Mouse (Mus musculus) ovary, postnatal 14 days (tissue): Measurements from ENCODE around the gene Prkcb.

Experiments used
- DNase-seq: peaks from one replicate; pipeline ENCODE4 v3.0.0; 2022; ENCODE audit warnings: low spot score

Gene Prkcb

DNA sequence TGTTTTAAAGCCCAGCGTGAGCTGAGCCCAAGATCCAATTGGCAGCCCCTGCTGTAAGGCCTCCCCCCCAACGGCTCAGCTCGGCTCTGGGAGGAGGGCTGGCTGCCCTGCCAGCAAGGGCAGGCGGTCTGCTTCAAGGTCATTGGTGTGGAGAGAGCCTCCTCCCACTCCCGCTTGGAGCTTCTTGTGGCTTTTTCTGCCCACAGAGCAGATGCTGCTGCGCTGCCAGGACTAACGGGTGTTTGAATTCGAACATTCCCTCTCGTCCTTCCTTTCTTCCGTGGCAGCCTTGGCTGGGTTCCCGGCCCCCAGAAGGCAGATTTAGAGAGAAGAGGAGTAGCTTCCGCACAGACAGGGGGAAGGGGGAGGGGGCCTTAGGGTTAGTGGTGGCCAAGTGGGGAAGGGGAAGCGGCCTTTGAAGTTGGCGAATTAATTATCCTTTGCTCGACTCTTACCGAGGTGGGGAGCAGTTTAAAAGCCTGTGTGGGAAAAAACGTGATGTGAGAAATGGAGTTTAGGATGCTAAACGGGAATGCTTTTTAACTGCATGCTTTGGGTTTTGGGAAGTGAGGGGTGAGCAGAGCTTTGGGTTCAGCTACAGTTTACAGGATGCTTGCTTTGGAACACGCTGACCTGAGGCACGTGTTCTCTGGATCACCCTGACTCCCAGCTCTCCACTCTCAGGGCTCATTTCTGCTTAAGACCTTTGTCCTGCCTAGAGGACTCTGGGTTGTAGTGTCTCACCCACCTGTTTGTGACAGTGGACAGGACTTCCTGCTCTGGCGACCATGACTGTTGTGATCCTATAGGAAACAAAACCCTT lies 116.2 kb downstream of the Prkcb start:
- DNase-seq: peak; percentile 51

DNA sequence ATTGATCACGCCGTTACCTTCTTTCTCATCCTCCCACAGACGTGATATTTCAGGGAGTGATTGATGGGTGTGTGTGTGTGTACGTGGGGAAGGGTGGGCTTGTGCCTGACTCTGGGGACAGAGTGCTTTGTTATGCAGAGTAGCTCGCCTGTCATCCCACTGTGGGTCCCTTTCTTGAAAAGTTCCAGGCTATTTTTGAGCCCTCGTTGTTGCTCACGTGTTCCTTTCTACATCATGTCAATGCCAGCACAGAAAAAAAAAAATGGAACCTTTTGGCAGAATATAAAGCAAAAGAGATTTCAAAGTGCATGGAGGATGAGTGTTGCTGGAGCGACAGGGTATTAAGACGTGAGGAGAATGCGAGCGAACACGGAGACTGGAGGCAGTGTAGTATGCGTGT lies 118.1 kb downstream of the Prkcb start:
- DNase-seq: no peak

DNA sequence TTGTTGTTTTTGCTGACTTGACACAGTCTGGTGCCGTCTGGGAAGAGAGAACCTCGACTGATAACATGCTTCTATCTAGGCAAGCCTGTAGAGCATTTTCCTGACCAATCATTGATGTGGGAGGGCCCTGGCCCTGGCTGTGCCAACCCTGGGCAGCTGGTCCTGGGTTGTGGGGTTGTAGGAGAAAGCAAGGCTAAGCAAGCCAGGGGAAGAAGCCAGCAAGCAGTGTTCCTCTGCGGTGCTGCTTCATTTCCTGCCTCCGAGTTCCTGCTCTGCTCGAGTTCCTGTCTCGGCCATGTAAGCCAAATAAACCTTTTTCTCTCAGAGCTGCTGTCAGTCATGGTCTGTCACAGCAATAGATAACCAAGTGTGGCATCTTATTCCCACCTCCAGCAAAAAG lies 121.4 kb downstream of the Prkcb start:
- no peak for DNase-seq

- no peak for DNase-seq
Observed at GRCm38 (mm10) chr7:122410873-122411272, 122.3 kb downstream of the Prkcb start.

DNA sequence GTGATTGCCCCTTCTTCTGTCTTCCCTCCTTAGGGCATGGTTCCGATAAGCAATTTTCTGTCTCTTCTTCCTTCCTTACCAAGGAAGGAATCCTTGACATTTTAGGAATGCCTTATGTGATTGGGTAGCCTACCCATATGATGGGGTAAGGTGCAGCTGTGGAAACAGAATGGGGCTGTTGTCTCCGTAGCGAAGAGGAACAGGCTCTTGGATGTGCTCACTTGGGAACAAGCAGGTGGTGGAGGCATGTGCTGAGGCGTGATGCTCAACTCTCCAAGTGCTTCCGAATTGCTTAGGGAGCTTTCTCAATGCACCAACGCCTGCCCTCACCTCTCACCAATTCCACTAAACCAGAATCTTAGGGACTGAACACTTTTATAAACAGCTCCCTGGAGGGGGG lies 124.7 kb downstream of the Prkcb start:
- no peak for DNase-seq

GRCm38 (mm10) chr7:122414146-122414545 lies 125.6 kb downstream of the Prkcb start:
- DNase-seq: no peak

DNA sequence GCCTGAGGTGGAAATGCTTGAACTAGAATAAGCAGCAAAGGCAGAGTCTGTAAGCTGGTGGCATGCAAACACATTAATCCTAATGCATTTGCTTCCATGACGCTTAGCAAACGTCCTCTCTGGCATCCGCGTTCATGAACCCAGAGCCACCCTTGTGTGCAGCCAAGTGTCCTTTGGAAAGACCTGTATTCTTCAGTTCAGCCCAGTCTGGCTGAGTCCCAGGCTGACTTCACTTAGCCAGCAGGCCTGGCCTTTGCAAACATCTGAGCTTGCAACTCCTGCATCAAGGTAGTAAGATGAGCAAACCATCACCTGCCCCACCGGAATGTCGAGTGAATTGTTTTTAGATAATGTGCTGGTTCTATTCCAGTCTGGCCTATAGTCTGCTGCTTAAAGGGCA lies 126.1 kb downstream of the Prkcb start:
- DNase-seq: no peak

GRCm38 (mm10) chr7:122415387-122415786 lies 126.8 kb downstream of the Prkcb start:
- no peak for DNase-seq

- DNase-seq: no peak
Observed at GRCm38 (mm10) chr7:122415904-122416303, 127.4 kb downstream of the Prkcb start.

DNA sequence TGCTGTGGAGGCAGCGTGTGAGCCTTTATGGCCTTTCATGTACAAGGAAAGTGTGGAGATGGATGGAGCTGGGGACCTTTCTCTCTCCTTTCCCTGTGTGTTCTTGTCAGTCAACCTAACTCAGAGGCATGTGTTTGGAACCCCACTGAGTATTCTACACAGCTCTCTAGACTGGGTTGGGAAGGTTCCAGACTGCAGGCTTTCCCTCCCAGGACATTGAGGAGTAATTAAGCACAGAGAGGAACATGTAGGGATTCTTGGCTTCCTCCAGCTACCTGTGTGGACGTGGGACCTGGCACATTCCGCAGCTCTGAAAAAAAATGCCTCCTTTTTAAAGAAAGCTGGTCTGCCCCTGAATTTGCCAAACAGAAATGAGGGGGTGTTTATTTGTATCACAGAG lies 130.0 kb downstream of the Prkcb start:
- DNase-seq: no peak

GRCm38 (mm10) chr7:122423816-122424215 lies 135.3 kb downstream of the Prkcb start:
- no peak for DNase-seq

DNA sequence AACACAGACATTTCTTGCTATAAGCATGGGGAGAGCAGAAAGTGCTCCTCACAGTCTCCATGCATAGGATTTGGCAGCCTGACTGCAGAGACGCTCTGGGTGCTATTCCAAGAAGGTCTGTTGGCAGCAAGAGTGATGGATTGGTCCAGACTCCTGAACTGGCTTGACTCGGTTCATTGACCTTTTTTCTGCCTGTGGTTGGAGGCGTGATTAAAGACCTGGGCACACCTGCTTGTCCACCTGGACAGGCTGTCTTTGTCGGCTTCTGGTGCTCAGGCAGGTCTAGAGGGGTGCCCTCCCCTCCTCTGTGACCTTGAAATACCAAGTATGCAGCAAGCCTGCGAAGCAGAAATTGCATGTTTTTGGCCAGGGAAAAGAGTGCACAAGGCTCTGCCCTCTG lies 140.6 kb downstream of the Prkcb start:
- no peak for DNase-seq

- no peak for DNase-seq
Observed at GRCm38 (mm10) chr7:122432401-122432800, 143.8 kb downstream of the Prkcb start.

- no peak for DNase-seq
Observed at GRCm38 (mm10) chr7:122433377-122433776, 144.8 kb downstream of the Prkcb start.

DNA sequence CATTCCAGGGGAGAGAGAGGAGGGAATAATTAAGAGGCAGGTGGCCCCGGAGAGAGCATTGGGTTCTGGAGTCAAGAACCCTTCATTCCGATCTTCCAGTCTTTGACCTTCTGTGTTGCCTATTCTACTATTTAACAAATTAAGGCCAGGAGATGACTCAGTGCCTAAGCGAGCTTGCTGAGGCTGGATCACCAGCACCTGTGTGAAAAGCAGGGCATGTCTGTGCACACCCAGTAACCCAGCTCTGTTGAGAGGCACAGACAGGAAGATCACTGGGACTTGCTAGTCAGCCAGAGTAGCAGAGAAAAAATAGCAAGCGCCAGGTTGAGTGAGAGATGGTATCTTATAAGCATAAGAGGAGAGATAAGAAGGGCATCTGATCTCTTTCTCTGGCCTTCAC lies 146.4 kb downstream of the Prkcb start:
- DNase-seq: no peak

DNA sequence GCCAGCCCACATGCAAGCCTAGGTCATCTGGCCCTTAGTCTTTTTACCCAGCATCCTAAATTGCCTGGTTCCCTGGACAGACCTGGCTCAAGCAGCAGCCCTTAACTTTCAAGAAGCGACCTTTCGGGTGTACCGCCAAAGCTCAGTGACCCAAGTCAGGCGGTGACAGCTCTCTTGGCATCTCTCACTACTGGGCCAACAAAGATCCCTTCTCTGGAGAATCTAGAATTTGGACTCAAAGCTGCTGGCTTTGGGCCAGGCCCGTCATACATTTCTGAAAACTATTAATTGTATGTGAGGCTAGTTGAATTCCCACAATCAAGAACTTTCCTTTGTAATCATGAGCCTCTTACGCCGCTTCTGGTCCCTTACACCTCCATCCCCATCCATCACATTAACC lies 147.0 kb downstream of the Prkcb start:
- DNase-seq: no peak

- DNase-seq: no peak
Observed at GRCm38 (mm10) chr7:122437390-122437789, 148.8 kb downstream of the Prkcb start.

- no peak for DNase-seq
Observed at GRCm38 (mm10) chr7:122445056-122445455, 156.5 kb downstream of the Prkcb start.

- no peak for DNase-seq
Observed at GRCm38 (mm10) chr7:122452671-122453070, 164.1 kb downstream of the Prkcb start.

- DNase-seq: peak; percentile 84
Observed at GRCm38 (mm10) chr7:122459203-122459965, 170.8 kb downstream of the Prkcb start.

DNA sequence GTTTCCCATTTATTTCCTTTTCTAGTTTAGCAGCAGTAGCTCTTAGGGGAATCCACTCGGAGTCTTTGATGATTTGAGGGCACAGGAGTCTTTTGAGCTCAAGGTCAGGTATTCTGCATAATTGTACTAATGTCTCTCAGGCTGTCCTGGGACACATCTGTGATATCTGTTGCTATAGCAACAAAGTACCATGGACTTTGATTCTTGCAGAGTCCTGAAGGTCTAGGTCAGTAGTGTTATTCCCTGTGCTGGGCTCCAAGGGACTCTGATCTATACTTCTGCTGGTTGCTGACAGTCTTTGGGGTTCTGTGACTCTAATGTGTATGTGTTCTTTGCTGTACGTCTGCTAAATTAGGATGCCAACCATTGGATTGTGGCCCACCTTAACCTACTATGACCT lies 171.5 kb downstream of the Prkcb start:
- no peak for DNase-seq

DNA sequence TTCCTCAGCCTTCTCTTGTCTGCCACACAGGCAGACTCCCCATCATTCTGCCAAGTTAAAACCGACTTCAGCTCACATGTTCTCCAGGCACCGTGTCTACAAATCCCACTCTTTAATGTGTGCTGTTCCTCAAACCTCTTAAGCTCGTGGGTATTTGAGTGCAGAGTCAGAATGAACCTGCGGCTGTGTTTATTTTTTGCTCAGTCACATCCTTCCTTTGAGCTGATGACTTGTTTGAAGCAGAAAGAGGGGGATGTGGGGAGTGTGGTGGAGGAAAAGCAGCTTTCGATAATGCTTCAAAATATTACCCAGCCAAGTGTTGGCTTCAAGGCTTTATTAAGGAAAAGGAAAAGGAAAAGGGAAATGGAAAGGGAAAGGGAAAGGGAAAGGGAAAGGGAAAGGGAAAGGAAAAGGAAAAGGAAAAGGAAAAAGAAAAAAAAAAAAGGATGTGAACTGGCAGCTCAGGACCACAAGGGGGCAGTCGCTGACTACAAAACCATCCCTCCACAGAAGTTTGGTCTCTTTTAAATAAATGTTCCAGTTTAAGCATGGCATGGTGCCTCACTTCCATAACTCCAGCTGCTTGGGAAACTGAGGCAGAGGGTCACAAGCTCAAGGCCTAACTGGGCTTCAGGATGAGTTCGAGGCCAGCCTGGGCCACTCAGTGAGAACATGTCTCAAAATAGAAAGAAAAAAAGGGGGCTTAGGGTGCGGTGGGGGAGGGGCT lies 177.4 kb downstream of the Prkcb start:
- no peak for DNase-seq

DNA sequence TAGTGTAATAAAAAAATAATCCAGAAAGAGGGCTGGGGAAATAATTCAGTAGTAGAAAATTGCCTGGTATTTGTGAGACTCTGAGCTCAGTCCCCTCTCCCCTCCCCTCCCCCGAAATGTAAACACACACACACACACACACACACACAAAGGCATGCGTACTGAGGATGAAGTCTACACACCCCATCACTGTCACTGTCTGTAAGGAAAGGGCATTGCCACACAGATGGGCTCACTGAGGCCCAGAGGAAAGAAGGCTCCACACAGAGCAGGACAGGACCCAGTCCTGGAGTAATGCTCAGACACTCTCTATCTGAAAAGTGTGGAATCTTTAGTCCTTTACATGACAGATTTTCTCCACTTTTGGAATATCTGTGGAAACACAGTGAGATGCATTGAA lies 178.2 kb downstream of the Prkcb start:
- DNase-seq: no peak
